In genomic region chr6:8421959-8422581, GRCm38 (mm10) we compare ENCODE assay signal across 9 mouse cellular contexts.
DNase-seq lines count a peak whose midpoint lies in the region; ATAC-seq and TF ChIP-seq lines count a peak whose summit lies in the region.
"Had no signal": no experiment of that assay in that cellular context is flagged by ENCODE, and none has a peak within 500 bp of the region (broad histone marks: within the 10 kb centered on the region; RNA-seq: fewer than 3 reads in every experiment).

No protein-coding gene starts in this region.

- WGBS in forebrain, postnatal 0 days, result 14% methylated on average over 10 of the region's 10 CpGs
- 76% methylated on average over 10 of the region's 10 CpGs for WGBS in liver, embryonic 12.5 days (ENCODE audit: insufficient replicate concordance)

- H3K27me3 ChIP-seq in forebrain, postnatal 0 days (ENCODE audit: insufficient read depth, low read length), result no peaks in the 10 kb centered on the region
- H3K27me3 ChIP-seq in liver, embryonic 12.5 days (replicated peaks), result no peaks in the 10 kb centered on the region

- ATAC-seq in forebrain, postnatal 0 days, result peak; percentile 95
- ATAC-seq in liver, embryonic 12.5 days, result no peak

- peaks cover 20% of the 10 kb centered on the region for H3K4me1 ChIP-seq in forebrain, postnatal 0 days (ENCODE audit: insufficient read depth)
- peaks cover 12% of the 10 kb centered on the region for H3K4me1 ChIP-seq in liver, embryonic 12.5 days

- no peak for TF ChIP-seq CTCF in forebrain, postnatal 0 days (IDR thresholded peaks at IDR 0.05; ENCODE audit: low read depth)

- 0 out of 2 replicates have a peak overlapping the region, but pooled peaks have one; percentile 1 for H3K4me3 ChIP-seq in forebrain, postnatal 0 days (ENCODE audit: low read depth, low read length)
- no peak overlapping the region for H3K4me3 ChIP-seq in liver, embryonic 12.5 days

- H3K9ac ChIP-seq in forebrain, postnatal 0 days, result no peak overlapping the region
- H3K9ac ChIP-seq in liver, embryonic 12.5 days, result no peak overlapping the region

- H3K27ac ChIP-seq in forebrain, postnatal 0 days (ENCODE audit: low read depth, low read length), result peak overlapping the region; percentile 42
- no peak overlapping the region for H3K27ac ChIP-seq in liver, embryonic 12.5 days

- H3K9me3 ChIP-seq in forebrain, postnatal 0 days (ENCODE audit: low read length), result no peaks in the 10 kb centered on the region
- no peaks in the 10 kb centered on the region for H3K9me3 ChIP-seq in liver, embryonic 12.5 days (replicated peaks)

- no peaks in the 10 kb centered on the region for H3K36me3 ChIP-seq in forebrain, postnatal 0 days (ENCODE audit: insufficient read depth)
- H3K36me3 ChIP-seq in liver, embryonic 12.5 days, result no peaks in the 10 kb centered on the region

- H3K4me2 ChIP-seq in forebrain, postnatal 0 days (ENCODE audit: low read depth), result peak overlapping the region; percentile 32
- H3K4me2 ChIP-seq in liver, embryonic 12.5 days, result no peak overlapping the region

- DNase-seq in layer of hippocampus, adult 11-12 months (ENCODE audit: low spot score), result peak; percentile 34
- DNase-seq in layer of hippocampus, postnatal 25 days (ENCODE audit: extremely low spot score in 1 of 2, low spot score in 1 of 2), result no peak
- DNase-seq in brain, embryonic 18.5 days (ENCODE audit: low read depth, low spot score), result peak; percentile 46
- peak; percentile 75 for DNase-seq in forebrain, postnatal 0 days
- peak; percentile 31 for DNase-seq in skeletal muscle tissue, adult 2 months (ENCODE audit: low read depth, low spot score)
- no peak for DNase-seq in spleen, postnatal 14 days (ENCODE audit: low spot score in 2 of 2)
- DNase-seq in testis, postnatal 14 days (ENCODE audit: low spot score), result no peak
- DNase-seq: heart, postnatal 4 days had no signal

Comparison
In these comparisons a context has a peak if more than half of its experiments do, and no peak if none do; other contexts are left out.
1. DNase-seq: peak in layer of hippocampus, adult 11-12 months (single experiment), brain, embryonic 18.5 days (single experiment), forebrain, postnatal 0 days (single experiment) and skeletal muscle tissue, adult 2 months (single experiment); none in layer of hippocampus, postnatal 25 days (0 of 2), spleen, postnatal 14 days (0 of 2) and testis, postnatal 14 days (single experiment).